Mouse (Mus musculus): Measurements from ENCODE around the gene S100a1.

DNA sequence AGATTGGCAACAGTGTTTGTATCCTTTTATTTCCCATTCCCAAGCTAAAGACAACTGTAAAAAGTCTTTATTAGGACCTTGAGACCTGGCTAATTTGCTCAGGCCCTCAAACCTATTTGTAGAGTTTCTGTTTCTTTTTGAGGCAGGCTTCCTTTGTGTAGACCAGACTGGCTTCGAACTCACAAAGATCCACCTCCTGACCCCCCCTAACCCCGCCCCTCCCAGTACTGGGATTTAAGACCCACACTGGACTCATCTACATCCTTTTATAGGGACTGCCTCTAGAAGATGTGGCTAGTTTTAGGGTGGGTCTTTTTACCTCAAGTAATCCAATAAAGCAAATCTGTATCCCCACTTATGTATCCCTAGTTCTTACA, 4.5 kb downstream of the S100a1 start:
- TF ChIP-seq POLR2A (IDR thresholded peaks at IDR 0.05; ENCODE audit: insufficient read depth, low read depth, low read length): no peak
- no peak for TF ChIP-seq CTCF (IDR thresholded peaks at IDR 0.05)
- TF ChIP-seq EP300 (IDR thresholded peaks at IDR 0.05; ENCODE audit: insufficient read depth, low read depth, low read length): no peak
